Mouse (Mus musculus) lung, postnatal 0 days (tissue): Measurements from ENCODE around the gene Serpinf1. TPM values are rescaled to one million over a fixed set of nuclear protein-coding genes. Genes with fewer than 3 reads are reported as not detected.
"Not testable (repeated sequence)": the region's sequence is repeated elsewhere in the genome, so short reads cannot be mapped to it uniquely, and the experiment has no call there.

Source experiments
- ATAC-seq: fragments of 200-750 bp; cut with Nextera tagmentation; 2 replicates; pipeline ENCODE4 v1.8.0; 2017; ENCODE audit warnings: moderate library complexity
- DNase-seq: peaks from one replicate; pipeline ENCODE4 v3.0.0-alpha.2; 2016; ENCODE audit warnings: low spot score
- H3K27ac ChIP-seq: fragments of 300-500 bp; sonication (generic); 2 replicates; pipeline ENCODE4 v1.5.1; 2014; ENCODE audit warnings: antibody characterized with exemption, mild to moderate bottlenecking, low read length, mixed read lengths
- H3K27me3 ChIP-seq: fragments of 300-500 bp; sonication (generic); replicated peaks from 2 replicates; pipeline ENCODE4 v1.6.1; 2014; ENCODE audit warnings: low read length, mixed read lengths; ENCODE audit not compliant: insufficient read depth
- H3K36me3 ChIP-seq: fragments of 300-500 bp; sonication (generic); 2 replicates; pipeline ENCODE4 v1.6.1; 2014; ENCODE audit warnings: low read length, mixed read lengths; ENCODE audit not compliant: insufficient read depth
- H3K4me1 ChIP-seq: fragments of 300-500 bp; sonication (generic); 2 replicates; pipeline ENCODE4 v1.6.1; 2014; ENCODE audit warnings: antibody characterized with exemption, low read depth, low read length, mixed read lengths; ENCODE audit not compliant: insufficient read depth
- H3K4me2 ChIP-seq: fragments of 300-500 bp; sonication (generic); replicated peaks from 2 replicates; pipeline ENCODE4 v1.6.1; 2014; ENCODE audit warnings: low read depth, mild to moderate bottlenecking, low read length, moderate library complexity, mixed read lengths
- H3K4me3 ChIP-seq: fragments of 300-500 bp; sonication (generic); 2 replicates; pipeline ENCODE4 v1.5.1; 2014; ENCODE audit warnings: low read depth, low read length
- H3K9ac ChIP-seq: fragments of 300-500 bp; sonication (generic); replicated peaks from 2 replicates; pipeline ENCODE4 v1.6.1; 2014; ENCODE audit warnings: low read depth, mild to moderate bottlenecking
- H3K9me3 ChIP-seq: fragments of 300-500 bp; sonication (generic); 2 replicates; pipeline ENCODE4 v1.6.1; 2016; ENCODE audit warnings: low read length, mixed read lengths
- CTCF ChIP-seq: IDR thresholded peaks from 2 replicates; pipeline ENCODE4 v1.5.1; 2016; ENCODE audit warnings: antibody characterized with exemption, mild to moderate bottlenecking
- EP300 ChIP-seq: IDR thresholded peaks from 2 replicates; pipeline ENCODE4 v1.6.1; 2016; ENCODE audit warnings: antibody characterized with exemption, mild to moderate bottlenecking, control low read depth
- WGBS: fragments of 180-500 bp; shearing (Covaris S2); extraction: QIAGEN DNeasy Blood & Tissue Kit; methylation state at CpG from one replicate; pipeline ENCODE4 v1.1.7; 2014; 5-methylcytosine and 5-hydroxymethylcytosine counted together
- polyA plus RNA-seq: library from polyadenylated mRNA; unstranded; fragments of >200 nt; fragmentation: Nextera tagmentation; extraction: Ambion mirVana; gene quantifications from 2 replicates; pipeline ENCODE4 v1.2.1, GENCODE M21; 2015

Gene Serpinf1
- polyA plus RNA-seq, 1 experiment from 2014 or later = 64.2 TPM

GRCm38 (mm10) chr11:75458169-75458568, 35.7 kb upstream of the Serpinf1 start:
- ATAC-seq (no peak), DNase-seq (peak; percentile 64)
- WGBS = 14% methylated on average over 3 of the region's 3 CpGs
- Histone ChIP-seq H3K27me3 (no peaks in the 10 kb centered on the region), H3K9me3 (no peaks in the 10 kb centered on the region), H3K4me3 (no peak overlapping the region), H3K4me2 (no peak overlapping the region), H3K9ac (no peak overlapping the region), H3K27ac (no peak overlapping the region), H3K4me1 (peaks cover 23% of the 10 kb centered on the region; the same call in 1 of the 2 replicates), H3K36me3 (no peaks in the 10 kb centered on the region; the same call in 1 of the 2 replicates)
- TF ChIP-seq EP300 (no peak), CTCF (peak; percentile 83)

GRCm38 (mm10) chr11:75456440-75456871, 34.0 kb upstream of the Serpinf1 start:
- Histone ChIP-seq H3K36me3 (no peaks in the 10 kb centered on the region; the same call in 1 of the 2 replicates), H3K9me3 (no peaks in the 10 kb centered on the region), H3K4me1 (peaks cover 23% of the 10 kb centered on the region; the same call in 1 of the 2 replicates), H3K4me3 (no peak overlapping the region), H3K9ac (no peak overlapping the region), H3K4me2 (no peak overlapping the region), H3K27ac (no peak overlapping the region), H3K27me3 (no peaks in the 10 kb centered on the region)
- ATAC-seq = no peak
- WGBS = 67% methylated on average over 7 of the region's 7 CpGs
- TF ChIP-seq EP300 (no peak), CTCF (no peak)
- peak; percentile 50 for DNase-seq

GRCm38 (mm10) chr11:75455971-75456370, 33.5 kb upstream of the Serpinf1 start:
- peaks cover 23% of the 10 kb centered on the region; the same call in 1 of the 2 replicates for H3K4me1 ChIP-seq
- H3K4me3 ChIP-seq, H3K9ac ChIP-seq, DNase-seq, H3K4me2 ChIP-seq, H3K36me3 ChIP-seq, ATAC-seq, H3K27ac ChIP-seq, H3K27me3 ChIP-seq, H3K9me3 ChIP-seq: not testable (repeated sequence)
- WGBS = 93% methylated on average over 2 of the region's 2 CpGs

GRCm38 (mm10) chr11:75455041-75455736, 32.7 kb upstream of the Serpinf1 start:
- 58% methylated on average over 10 of the region's 10 CpGs for WGBS
- TF ChIP-seq EP300 (peak; percentile 71), CTCF (no peak)

GRCm38 (mm10) chr11:75453991-75454930, 31.8 kb upstream of the Serpinf1 start, which contains the start of gene Wdr81:
Wdr81 (minus strand) TSS chr11:75454717.
- ATAC-seq (peak; percentile 91), DNase-seq (peak; percentile 97)
- Histone ChIP-seq H3K9ac (peak within 1 kb of the TSS; percentile 39), H3K4me1 (peaks cover 13% of the 10 kb centered on the region; the same call in 1 of the 2 replicates), H3K4me3 (peak within 1 kb of the TSS; percentile 51), H3K4me2 (peak within 1 kb of the TSS; percentile 94), H3K36me3 (no peaks in the 10 kb centered on the region; the same call in 1 of the 2 replicates), H3K27ac (peak within 1 kb of the TSS; percentile 80), H3K27me3 (no peaks in the 10 kb centered on the region), H3K9me3 (no peaks in the 10 kb centered on the region)
- TF ChIP-seq EP300 (no peak), CTCF (peak; percentile 75)
- 4% methylated on average over 55 of the region's 56 CpGs for WGBS

More at GRCm38 (mm10) chr11:75455041-75455736, 32.7 kb upstream of the Serpinf1 start:
- no peak overlapping the region for H3K4me3 ChIP-seq
- no peaks in the 10 kb centered on the region for H3K27me3 ChIP-seq
- ATAC-seq (peak; percentile 22), DNase-seq (peak; percentile 76)
- H3K9me3 ChIP-seq = no peaks in the 10 kb centered on the region
- H3K4me1 ChIP-seq = peaks cover 22% of the 10 kb centered on the region; the same call in 1 of the 2 replicates
- H3K9ac ChIP-seq = no peak overlapping the region
- peak overlapping the region; percentile 94 for H3K4me2 ChIP-seq
- no peaks in the 10 kb centered on the region; the same call in 1 of the 2 replicates for H3K36me3 ChIP-seq
- peak overlapping the region; percentile 80 for H3K27ac ChIP-seq
